20 mouse cellular contexts compared by ENCODE assay signal in the genomic region with DNA sequence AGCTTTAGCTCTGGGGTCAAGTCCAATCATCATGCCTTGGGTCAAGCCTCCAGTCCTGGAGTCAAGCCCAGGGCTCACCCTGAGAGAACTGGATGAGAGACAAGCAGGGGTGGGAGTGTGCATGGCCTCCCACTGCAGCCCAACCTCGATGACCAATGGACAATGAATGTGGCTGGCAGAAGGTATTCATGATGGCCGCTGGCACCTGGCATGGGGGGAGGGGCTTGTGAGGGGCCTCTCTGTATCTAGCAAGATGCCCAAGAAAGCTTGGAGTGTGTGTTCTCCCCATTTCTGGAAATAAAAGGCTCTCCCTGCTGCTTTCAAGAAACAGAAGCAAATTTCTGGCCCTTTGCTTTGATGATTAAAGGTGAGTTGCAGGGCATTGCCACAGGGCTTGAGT. TPM values are rescaled to one million over a fixed set of nuclear protein-coding genes. Genes with fewer than 3 reads are reported as not detected.
"Had no signal": no experiment of that assay in that cellular context is flagged by ENCODE, and none has a peak within 500 bp of the region (broad histone marks: within the 10 kb centered on the region; RNA-seq: fewer than 3 reads in every experiment).

No protein-coding gene starts in this region.

- H3K4me2 ChIP-seq: kidney, embryonic 15.5 days; lung, embryonic 14.5 days; neural tube, embryonic 12.5 days; neural tube, embryonic 15.5 days had no signal

- H3K36me3 ChIP-seq: neural tube, embryonic 12.5 days; neural tube, embryonic 15.5 days had no signal

- H3K4me1 ChIP-seq: neural tube, embryonic 12.5 days; neural tube, embryonic 15.5 days had no signal

- DNase-seq: kidney, adult 11 months; kidney, adult 8-10 months; kidney, postnatal 10 days; kidney, postnatal 36 days; layer of hippocampus, adult 9-11 months; liver, postnatal 0 days; lung, embryonic 14.5 days; right cerebral cortex, adult 18-20 months; right cerebral cortex, postnatal 14 days; right cerebral cortex, postnatal 4 days; thymus, adult 2 months; thymus, postnatal 14 days; thymus, postnatal 4 days had no signal

- ATAC-seq: liver, postnatal 0 days; lung, postnatal 0 days had no signal

- H3K27ac ChIP-seq: kidney, embryonic 15.5 days; liver, embryonic 14.5 days; macrophage; neural tube, embryonic 12.5 days; neural tube, embryonic 15.5 days; stomach, postnatal 0 days had no signal

- H3K4me3 ChIP-seq: kidney, embryonic 15.5 days; neural tube, embryonic 12.5 days; neural tube, embryonic 15.5 days had no signal

- H3K27me3 ChIP-seq: kidney, embryonic 15.5 days; neural tube, embryonic 12.5 days; neural tube, embryonic 15.5 days had no signal

- H3K9me3 ChIP-seq: neural tube, embryonic 12.5 days; neural tube, embryonic 15.5 days had no signal

- H3K9ac ChIP-seq: kidney, embryonic 15.5 days; liver, embryonic 14.5 days; liver, postnatal 0 days; lung, embryonic 14.5 days; neural tube, embryonic 12.5 days; neural tube, embryonic 15.5 days had no signal

RNA-seq across cellular contexts. Expression of a gene that starts 50.7 kb away (rescaled TPM):
- polyA plus RNA-seq: macrophage had no signal
